Mouse (Mus musculus): ENCODE measurements around the gene Vmn2r96.
"Not testable (repeated sequence)": the region's sequence is repeated elsewhere in the genome, so short reads cannot be mapped to it uniquely, and the experiment has no call there.

The Vmn2r96 gene

DNA sequence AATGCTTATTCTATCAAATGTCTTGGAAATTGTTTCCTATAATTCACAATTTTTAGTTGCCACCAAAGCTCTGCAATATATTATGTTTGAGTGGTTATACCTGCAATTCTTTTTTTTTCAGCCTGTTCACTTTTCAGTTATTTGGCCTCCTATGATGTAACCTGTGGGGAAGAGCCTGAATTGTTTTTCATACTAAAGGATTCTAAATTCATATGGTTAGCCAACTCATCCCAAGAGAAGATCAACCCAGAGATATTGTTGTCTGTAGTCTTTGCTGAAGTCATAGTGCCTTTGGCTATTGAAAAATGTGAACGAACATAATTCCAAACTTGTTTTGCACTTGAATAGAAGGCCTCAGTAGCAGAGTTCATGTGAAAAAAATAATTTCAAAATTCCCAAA lies at the start of gene Vmn2r96:
Vmn2r96 (plus strand) TSS at position 301 of the 400 bp plus-strand sequence.
- DNase-seq (ENCODE audit: low spot score) = not testable (repeated sequence)

DNA sequence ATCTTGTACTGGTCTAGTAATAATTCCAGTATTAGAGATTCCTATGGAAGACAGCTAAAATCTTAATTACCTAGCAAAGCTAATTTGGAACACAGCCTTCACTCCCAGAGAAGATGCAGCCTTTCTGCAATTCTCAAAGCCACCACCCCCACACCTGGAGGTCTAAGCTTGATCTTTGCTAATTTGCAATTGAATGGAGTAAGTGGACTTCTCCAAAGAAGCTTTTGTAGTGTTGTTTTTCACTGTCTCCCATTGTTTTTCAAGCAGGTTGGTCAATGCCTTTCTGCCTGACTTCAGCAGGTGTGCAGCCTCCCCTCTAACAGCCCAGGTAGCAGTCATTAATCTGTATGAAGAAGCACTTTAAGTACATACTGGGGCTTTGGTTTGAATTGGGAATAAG lies 49.6 kb upstream of the Vmn2r96 start:
- DNase-seq (ENCODE audit: low spot score) = no peak

DNA sequence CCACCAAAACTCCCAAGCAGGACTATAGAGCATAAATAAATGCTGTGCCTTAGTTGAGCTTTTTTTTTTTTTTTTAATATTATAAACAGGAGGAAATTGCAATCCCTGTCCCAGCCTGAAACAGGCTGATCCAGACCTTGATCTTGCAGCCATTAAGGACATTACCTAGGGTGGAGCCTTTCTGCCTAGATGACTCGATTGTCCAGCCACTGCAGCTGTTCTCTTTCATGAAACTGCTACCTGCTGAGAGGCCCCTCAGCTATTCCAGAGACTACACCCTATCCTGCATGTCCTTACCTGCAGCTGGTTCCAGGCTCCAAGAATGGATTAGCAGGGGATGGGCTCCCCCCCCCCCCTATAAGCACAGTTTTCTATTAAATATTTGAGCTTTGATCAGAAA lies 49.0 kb upstream of the Vmn2r96 start:
- DNase-seq (ENCODE audit: low spot score) = no peak

DNA sequence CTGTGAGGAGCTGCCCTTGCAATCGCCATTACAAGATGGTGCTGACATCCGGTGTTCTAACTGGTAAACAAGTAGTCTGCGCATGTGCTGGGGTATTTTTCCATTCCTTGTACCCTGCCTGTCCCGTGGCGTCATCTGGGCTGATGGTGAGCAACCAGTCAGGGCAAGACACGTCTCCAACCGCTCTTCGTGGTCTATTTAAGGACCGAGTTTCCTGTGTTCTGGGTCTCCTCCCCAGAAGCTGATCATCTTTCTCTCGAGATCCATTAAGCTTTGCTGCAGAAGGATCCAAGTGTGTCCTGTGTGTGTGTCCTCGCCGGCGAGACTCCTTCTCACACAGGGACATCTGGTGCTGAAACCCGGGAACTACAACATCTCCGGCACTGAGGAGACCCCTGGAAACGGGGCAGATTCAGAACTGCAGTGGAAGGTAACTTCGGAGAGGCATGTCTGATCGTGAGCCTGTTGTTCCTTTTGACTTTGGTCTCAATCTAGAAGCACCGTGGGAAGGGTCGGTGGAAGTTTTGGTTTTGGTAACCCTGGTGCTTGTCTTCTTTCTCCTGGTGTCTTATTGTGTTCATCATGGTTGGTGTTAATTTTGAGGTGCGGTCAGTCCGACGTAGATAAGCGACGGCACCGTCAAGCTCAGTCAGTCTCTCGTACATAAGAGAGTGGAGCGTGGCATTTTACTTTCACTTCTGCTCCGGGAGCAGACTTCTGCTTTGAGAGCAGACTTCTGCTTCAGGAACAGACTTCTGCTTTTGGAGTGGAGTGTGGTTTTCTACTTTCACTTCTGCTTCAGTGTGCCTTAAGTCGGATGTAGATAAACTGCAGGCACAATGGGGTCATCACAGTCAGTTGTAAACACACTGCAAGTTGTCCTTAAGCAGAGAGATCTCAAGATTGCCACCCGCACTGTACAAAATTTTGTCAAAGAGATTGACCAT lies 14.5 kb upstream of the Vmn2r96 start:
- DNase-seq (ENCODE audit: low spot score) = not testable (repeated sequence)

DNA sequence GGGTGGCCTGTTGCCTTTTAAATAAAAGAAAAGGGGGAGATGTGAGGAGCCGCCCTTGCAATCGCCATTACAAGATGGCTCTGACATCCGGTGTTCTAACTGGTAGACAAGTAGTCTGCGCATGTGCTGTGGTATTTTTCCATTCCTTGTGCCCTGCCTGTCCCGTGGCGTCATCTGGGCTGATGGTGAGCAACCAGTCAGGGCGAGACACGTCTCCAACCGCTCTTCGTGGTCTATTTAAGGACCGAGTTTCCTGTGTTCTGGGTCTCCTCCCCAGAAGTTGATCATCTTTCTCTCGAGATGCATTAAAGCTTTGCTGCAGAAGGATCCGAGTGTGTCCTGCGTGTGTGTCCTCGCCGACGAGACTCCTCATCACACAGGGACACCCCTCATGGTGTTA lies 6.8 kb upstream of the Vmn2r96 start:
- not testable (repeated sequence) for DNase-seq (ENCODE audit: low spot score)

DNA sequence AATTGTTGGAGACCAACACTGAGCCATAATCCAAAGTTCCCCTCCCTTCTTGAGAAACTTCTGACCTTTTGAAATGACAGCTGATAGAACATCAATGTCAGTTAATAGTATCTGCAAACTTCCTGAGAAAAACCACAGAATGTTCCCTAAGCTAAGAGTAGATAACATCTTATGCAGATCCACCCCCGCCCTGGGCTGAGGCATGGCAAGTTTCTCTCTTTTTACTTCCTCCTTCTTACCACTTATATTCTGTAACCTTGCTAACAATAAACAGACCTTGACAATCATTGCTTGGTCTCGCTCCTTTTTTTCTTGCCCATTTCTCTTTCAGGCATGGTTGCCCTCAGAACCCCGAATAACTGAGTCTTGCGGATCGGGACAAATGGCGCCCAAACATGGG lies 42.2 kb downstream of the Vmn2r96 start:
- not testable (repeated sequence) for DNase-seq (ENCODE audit: low spot score)

DNA sequence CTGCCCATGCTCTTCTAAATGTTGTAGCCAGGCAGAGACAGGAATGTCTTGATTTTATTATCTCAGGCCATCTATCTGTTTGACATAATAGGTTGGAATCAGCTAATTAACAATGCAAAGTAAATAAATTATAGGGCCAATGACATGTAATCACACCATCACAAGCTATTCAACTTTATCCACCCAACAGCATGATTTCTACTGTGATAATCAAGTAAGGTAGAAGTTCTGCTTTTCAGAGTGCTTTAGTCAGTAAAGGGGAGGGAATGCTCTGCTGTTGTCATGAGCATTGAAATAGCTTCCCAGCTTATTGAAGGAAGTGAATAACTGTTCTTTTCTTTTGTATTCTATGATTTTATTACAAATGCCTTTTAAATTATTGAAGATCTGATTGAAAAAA lies 53.6 kb downstream of the Vmn2r96 start:
- DNase-seq (ENCODE audit: low spot score) = no peak
